Mouse (Mus musculus) forebrain, embryonic 13.5 days (tissue): ENCODE results near the gene Malsu1. TPM values are rescaled to one million over a fixed set of nuclear protein-coding genes. Genes with fewer than 3 reads are reported as not detected.
A peak's percentile ranks its signal among the peaks of the same experiment; 100 is the strongest.

Experiments used
- ATAC-seq: fragments of 200-750 bp; cut with Nextera tagmentation; 2 replicates; pipeline ENCODE4 v1.8.0; 2017
- H3K27ac ChIP-seq: fragments of 300-500 bp; sonication (generic); 2 replicates; pipeline ENCODE4 v1.5.1; 2015; ENCODE audit warnings: inconsistent platforms, mild to moderate bottlenecking, moderate library complexity
- H3K27me3 ChIP-seq: fragments of 300-500 bp; sonication (generic); 2 replicates; pipeline ENCODE4 v1.6.1; 2015; ENCODE audit warnings: mild to moderate bottlenecking, inconsistent platforms
- H3K36me3 ChIP-seq: fragments of 300-500 bp; sonication (generic); 2 replicates; pipeline ENCODE4 v1.6.1; 2015; ENCODE audit warnings: mild to moderate bottlenecking, inconsistent platforms; ENCODE audit not compliant: poor library complexity, severe bottlenecking
- H3K4me1 ChIP-seq: fragments of 300-500 bp; sonication (generic); 2 replicates; pipeline ENCODE4 v1.6.1; 2015; ENCODE audit warnings: inconsistent platforms
- H3K4me2 ChIP-seq: fragments of 300-500 bp; sonication (generic); 2 replicates; pipeline ENCODE4 v1.6.1; 2015; ENCODE audit warnings: inconsistent platforms, mild to moderate bottlenecking, moderate library complexity
- H3K4me3 ChIP-seq: fragments of 300-500 bp; sonication (generic); 2 replicates; pipeline ENCODE4 v1.5.1; 2015; ENCODE audit warnings: mild to moderate bottlenecking, inconsistent platforms
- H3K9ac ChIP-seq: fragments of 300-500 bp; sonication (generic); 2 replicates; pipeline ENCODE4 v1.6.1; 2015; ENCODE audit warnings: mild to moderate bottlenecking, inconsistent platforms
- H3K9me3 ChIP-seq: fragments of 300-500 bp; sonication (generic); replicated peaks from 2 replicates; pipeline ENCODE4 v1.6.1; 2016; ENCODE audit warnings: inconsistent platforms
- WGBS: fragments of 180-500 bp; shearing (Covaris S2); methylation state at CpG from one replicate; pipeline ENCODE4 v1.1.7; 2015; 5-methylcytosine and 5-hydroxymethylcytosine counted together
- polyA plus RNA-seq: library from polyadenylated mRNA; unstranded; fragments of >200 nt; fragmentation: Nextera tagmentation; extraction: Ambion mirVana; gene quantifications from 2 replicates; pipeline ENCODE4 v1.2.1, GENCODE M21; 2015

Gene Malsu1
- polyA plus RNA-seq, 1 experiment from 2014 or later = 74.0 TPM

GRCm38 (mm10) chr6:49118446-49118845 lies 44.9 kb downstream of the Malsu1 start:
- no peak overlapping the region for H3K4me3 ChIP-seq
- H3K9me3 ChIP-seq = no peaks in the 10 kb centered on the region
- 80% methylated on average over 8 of the region's 8 CpGs for WGBS
- no peak for ATAC-seq
- no peak overlapping the region for H3K9ac ChIP-seq
- H3K4me2 ChIP-seq = no peak overlapping the region
- H3K27me3 ChIP-seq = no peaks in the 10 kb centered on the region
- H3K36me3 ChIP-seq = peaks cover 40% of the 10 kb centered on the region
- H3K4me1 ChIP-seq = peaks cover 13% of the 10 kb centered on the region
- H3K27ac ChIP-seq = 0 out of 2 replicates have a peak overlapping the region, but pooled peaks have one; percentile 16

- Histone ChIP-seq H3K27ac (peak overlapping the region; percentile 52), H3K4me1 (peaks cover 13% of the 10 kb centered on the region)
- WGBS = 72% methylated on average over 1 of the region's 1 CpGs
These were observed 46.0 kb downstream of the Malsu1 start for GRCm38 (mm10) chr6:49119462-49120135.

GRCm38 (mm10) chr6:49120370-49120769 lies 46.8 kb downstream of the Malsu1 start:
- no peak for ATAC-seq
- peaks cover 13% of the 10 kb centered on the region for H3K4me1 ChIP-seq

More at GRCm38 (mm10) chr6:49119462-49120135, 46.0 kb downstream of the Malsu1 start:
- no peak for ATAC-seq
- no peak overlapping the region for H3K9ac ChIP-seq
- no peaks in the 10 kb centered on the region for H3K9me3 ChIP-seq
- H3K27me3 ChIP-seq = no peaks in the 10 kb centered on the region
- H3K4me3 ChIP-seq = no peak overlapping the region
- peaks cover 36% of the 10 kb centered on the region for H3K36me3 ChIP-seq
- no peak overlapping the region for H3K4me2 ChIP-seq

GRCm38 (mm10) chr6:49130328-49130727 lies 56.7 kb downstream of the Malsu1 start:
- peaks cover 14% of the 10 kb centered on the region; the same call in 1 of the 2 replicates for H3K36me3 ChIP-seq
- H3K9me3 ChIP-seq = no peaks in the 10 kb centered on the region
- no peak overlapping the region for H3K27ac ChIP-seq
- ATAC-seq = no peak
- no peak overlapping the region for H3K4me3 ChIP-seq
- no peaks in the 10 kb centered on the region for H3K27me3 ChIP-seq
- no peak overlapping the region for H3K9ac ChIP-seq
- H3K4me2 ChIP-seq = no peak overlapping the region
- H3K4me1 ChIP-seq = peaks cover 11% of the 10 kb centered on the region

More at GRCm38 (mm10) chr6:49120370-49120769, 46.8 kb downstream of the Malsu1 start:
- no peaks in the 10 kb centered on the region for H3K9me3 ChIP-seq
- H3K4me3 ChIP-seq = no peak overlapping the region
- no peak overlapping the region for H3K9ac ChIP-seq
- no peak overlapping the region for H3K27ac ChIP-seq
- WGBS = 94% methylated on average over 3 of the region's 3 CpGs
- H3K36me3 ChIP-seq = peaks cover 38% of the 10 kb centered on the region
- H3K4me2 ChIP-seq = no peak overlapping the region
- H3K27me3 ChIP-seq = no peaks in the 10 kb centered on the region

GRCm38 (mm10) chr6:49131855-49132254 lies 58.3 kb downstream of the Malsu1 start:
- H3K36me3 ChIP-seq = peaks cover 8% of the 10 kb centered on the region; the same call in 1 of the 2 replicates
- no peak overlapping the region for H3K9ac ChIP-seq
- WGBS = 64% methylated on average over 9 of the region's 9 CpGs
- no peak overlapping the region for H3K4me2 ChIP-seq
- H3K9me3 ChIP-seq = no peaks in the 10 kb centered on the region
- no peak overlapping the region for H3K4me3 ChIP-seq
- ATAC-seq = no peak
- H3K4me1 ChIP-seq = peaks cover 21% of the 10 kb centered on the region
- no peaks in the 10 kb centered on the region for H3K27me3 ChIP-seq
- H3K27ac ChIP-seq = no peak overlapping the region

GRCm38 (mm10) chr6:49132352-49133090 lies 58.9 kb downstream of the Malsu1 start:
- 31% methylated on average over 6 of the region's 6 CpGs for whole genome bisulfite sequencing
- ATAC-seq = no peak
- peaks cover 26% of the 10 kb centered on the region for H3K4me1 ChIP-seq

More at GRCm38 (mm10) chr6:49132352-49133090, 58.9 kb downstream of the Malsu1 start:
- H3K9ac ChIP-seq = no peak overlapping the region
- no peaks in the 10 kb centered on the region for H3K9me3 ChIP-seq
- H3K36me3 ChIP-seq = peaks cover 8% of the 10 kb centered on the region; the same call in 1 of the 2 replicates
- no peak overlapping the region for H3K4me2 ChIP-seq
- no peak overlapping the region for H3K27ac ChIP-seq
- no peaks in the 10 kb centered on the region for H3K27me3 ChIP-seq
- no peak overlapping the region for H3K4me3 ChIP-seq

Other genes with a start within 250 kb of the Malsu1 start
- 10.9 and 15.0 TPM in 2 replicates for gene Tmem176a, start 232.9 kb upstream of the Malsu1 start, polyA plus RNA-seq
- 92.1 and 97.6 TPM in 2 replicates for gene Tmem176b, start 232.3 kb upstream of the Malsu1 start, polyA plus RNA-seq
- gene Aoc1, start 200.9 kb upstream of the Malsu1 start, polyA plus RNA-seq = not detected in 2 replicates
- not detected in 2 replicates for gene 1600015I10Rik, start 143.9 kb upstream of the Malsu1 start, polyA plus RNA-seq
- not detected in 2 replicates for gene Doxl2, start 98.8 kb upstream of the Malsu1 start, polyA plus RNA-seq
- not detected in 2 replicates for gene Svs1, start 86.9 kb upstream of the Malsu1 start, polyA plus RNA-seq
- 0.19 and 0.24 TPM in 2 replicates for gene Gpnmb, start 37.2 kb upstream of the Malsu1 start, polyA plus RNA-seq
- gene Igf2bp3, start 141.2 kb downstream of the Malsu1 start, polyA plus RNA-seq = 55.2 and 56.9 TPM in 2 replicates
- gene Tra2a, start 190.2 kb downstream of the Malsu1 start, polyA plus RNA-seq = 164 and 177 TPM in 2 replicates
- 6.9 and 7.0 TPM in 2 replicates for gene Ccdc126, start 245.5 kb downstream of the Malsu1 start, polyA plus RNA-seq